Mouse (Mus musculus) hindbrain, embryonic 16.5 days (tissue): ENCODE results near the gene Nckap5. TPM values are rescaled to one million over a fixed set of nuclear protein-coding genes. Genes with fewer than 3 reads are reported as not detected.

Source experiments
- ATAC-seq: fragments of 200-750 bp; cut with Nextera tagmentation; 2 replicates; pipeline ENCODE4 v1.8.0; 2017; ENCODE audit warnings: moderate TSS enrichment, moderate library complexity
- H3K27ac ChIP-seq: fragments of 300-500 bp; sonication (generic); 2 replicates; pipeline ENCODE4 v1.5.1; 2014; ENCODE audit warnings: low read depth, mild to moderate bottlenecking, control low read depth, low read length, moderate library complexity
- H3K27me3 ChIP-seq: fragments of 300-500 bp; sonication (generic); replicated peaks from 2 replicates; pipeline ENCODE4 v1.6.1; 2014; ENCODE audit warnings: low read length; ENCODE audit not compliant: control insufficient read depth, insufficient read depth
- H3K36me3 ChIP-seq: fragments of 300-500 bp; sonication (generic); 2 replicates; pipeline ENCODE4 v1.6.1; 2014; ENCODE audit warnings: mild to moderate bottlenecking, low read length, moderate library complexity, mixed read lengths; ENCODE audit not compliant: control insufficient read depth, insufficient read depth
- H3K4me1 ChIP-seq: fragments of 300-500 bp; sonication (generic); 2 replicates; pipeline ENCODE4 v1.6.1; 2014; ENCODE audit warnings: low read depth, low read length; ENCODE audit not compliant: control insufficient read depth, insufficient read depth
- H3K4me2 ChIP-seq: fragments of 300-500 bp; sonication (generic); 2 replicates; pipeline ENCODE4 v1.6.1; 2014; ENCODE audit warnings: mild to moderate bottlenecking, low read length, control low read depth, moderate library complexity
- H3K4me3 ChIP-seq: fragments of 300-500 bp; sonication (generic); 2 replicates; pipeline ENCODE4 v1.5.1; 2014; ENCODE audit warnings: mild to moderate bottlenecking, low read length, control low read depth, moderate library complexity
- H3K9ac ChIP-seq: fragments of 300-500 bp; sonication (generic); 2 replicates; pipeline ENCODE4 v1.6.1; 2014; ENCODE audit warnings: low read depth, mild to moderate bottlenecking, control low read depth, low read length, moderate library complexity
- H3K9me3 ChIP-seq: fragments of 300-500 bp; sonication (generic); 2 replicates; pipeline ENCODE4 v1.6.1; 2014; ENCODE audit warnings: mild to moderate bottlenecking, low read length, moderate library complexity; ENCODE audit not compliant: control insufficient read depth
- WGBS: fragments of 180-500 bp; shearing (Covaris S2); extraction: QIAGEN DNeasy Blood & Tissue Kit; methylation state at CpG from one replicate; pipeline ENCODE4 v1.1.7; 2014; 5-methylcytosine and 5-hydroxymethylcytosine counted together
- polyA plus RNA-seq: library from polyadenylated mRNA; unstranded; fragments of >200 nt; fragmentation: Nextera tagmentation; extraction: Ambion mirVana; gene quantifications from 2 replicates; pipeline ENCODE4 v1.2.1, GENCODE M21; 2015

Nckap5 gene
- polyA plus RNA-seq, 1 experiment from 2014 or later, result 13.9 TPM

- H3K4me2 ChIP-seq, result no peak overlapping the region
- ATAC-seq, result peak; percentile 73
- no peaks in the 10 kb centered on the region for H3K27me3 ChIP-seq
- H3K4me3 ChIP-seq, result no peak overlapping the region
- H3K36me3 ChIP-seq, result no peaks in the 10 kb centered on the region
- H3K9ac ChIP-seq, result no peak overlapping the region
- no peaks in the 10 kb centered on the region for H3K4me1 ChIP-seq
- WGBS, result 68% methylated on average over 2 of the region's 2 CpGs
- H3K27ac ChIP-seq, result no peak overlapping the region
- H3K9me3 ChIP-seq, result no peaks in the 10 kb centered on the region
Measured at GRCm38 (mm10) chr1:126502741-126503140, 327.9 kb downstream of the Nckap5 start.

GRCm38 (mm10) chr1:126496722-126497121 is 333.9 kb downstream of the Nckap5 start:
- H3K4me3 ChIP-seq, result no peak overlapping the region
- WGBS, result 84% methylated on average over 7 of the region's 7 CpGs
- no peak overlapping the region for H3K27ac ChIP-seq
- H3K9me3 ChIP-seq, result no peaks in the 10 kb centered on the region
- no peaks in the 10 kb centered on the region for H3K36me3 ChIP-seq
- peaks cover 4% of the 10 kb centered on the region for H3K4me1 ChIP-seq
- no peak overlapping the region for H3K9ac ChIP-seq
- H3K4me2 ChIP-seq, result no peak overlapping the region
- no peaks in the 10 kb centered on the region for H3K27me3 ChIP-seq
- no peak for ATAC-seq

- Histone ChIP-seq H3K4me1 (peaks cover 23% of the 10 kb centered on the region), H3K4me2 (peak overlapping the region; percentile 73), H3K27ac (peak overlapping the region; percentile 44), H3K9me3 (no peaks in the 10 kb centered on the region), H3K27me3 (no peaks in the 10 kb centered on the region), H3K36me3 (no peaks in the 10 kb centered on the region), H3K4me3 (peak overlapping the region; percentile 53), H3K9ac (peak overlapping the region; percentile 73)
- peak; percentile 87 for ATAC-seq
- 6% methylated on average over 34 of the region's 35 CpGs for WGBS
Measured at GRCm38 (mm10) chr1:126492206-126493071, 338.2 kb downstream of the Nckap5 start.

GRCm38 (mm10) chr1:126491412-126491811 is 339.2 kb downstream of the Nckap5 start:
- no peaks in the 10 kb centered on the region for H3K27me3 ChIP-seq
- no peaks in the 10 kb centered on the region for H3K9me3 ChIP-seq
- peak overlapping the region; percentile 73 for H3K4me2 ChIP-seq
- peak overlapping the region; percentile 38; the same call in 1 of the 2 replicates for H3K9ac ChIP-seq
- WGBS, result 67% methylated on average over 5 of the region's 5 CpGs
- peak; percentile 55 for ATAC-seq
- no peak overlapping the region for H3K27ac ChIP-seq
- peak overlapping the region; percentile 53 for H3K4me3 ChIP-seq
- no peaks in the 10 kb centered on the region for H3K36me3 ChIP-seq
- peaks cover 23% of the 10 kb centered on the region for H3K4me1 ChIP-seq

GRCm38 (mm10) chr1:126490256-126490655 is 340.3 kb downstream of the Nckap5 start:
- Histone ChIP-seq H3K9me3 (no peaks in the 10 kb centered on the region), H3K27ac (no peak overlapping the region), H3K4me1 (peaks cover 23% of the 10 kb centered on the region), H3K27me3 (no peaks in the 10 kb centered on the region), H3K36me3 (no peaks in the 10 kb centered on the region), H3K4me3 (no peak overlapping the region), H3K9ac (no peak overlapping the region), H3K4me2 (peak overlapping the region; percentile 32)
- ATAC-seq, result no peak
- WGBS, result 39% methylated on average over 6 of the region's 6 CpGs

GRCm38 (mm10) chr1:126484664-126485087 is 345.9 kb downstream of the Nckap5 start:
- Histone ChIP-seq H3K27ac (no peak overlapping the region), H3K27me3 (no peaks in the 10 kb centered on the region), H3K36me3 (no peaks in the 10 kb centered on the region), H3K9ac (no peak overlapping the region), H3K9me3 (no peaks in the 10 kb centered on the region), H3K4me1 (peaks cover 3% of the 10 kb centered on the region; the same call in 1 of the 2 replicates), H3K4me2 (no peak overlapping the region), H3K4me3 (no peak overlapping the region)
- WGBS, result 71% methylated on average over 6 of the region's 6 CpGs
- peak; percentile 84 for ATAC-seq

- ATAC-seq, result no peak
- Histone ChIP-seq H3K27me3 (no peaks in the 10 kb centered on the region), H3K27ac (no peak overlapping the region), H3K4me2 (no peak overlapping the region), H3K4me1 (peaks cover 2% of the 10 kb centered on the region; the same call in 1 of the 2 replicates), H3K9ac (no peak overlapping the region), H3K9me3 (no peaks in the 10 kb centered on the region), H3K36me3 (no peaks in the 10 kb centered on the region), H3K4me3 (no peak overlapping the region)
- WGBS, result 93% methylated on average over 3 of the region's 3 CpGs
Measured at GRCm38 (mm10) chr1:126483665-126484064, 346.9 kb downstream of the Nckap5 start.

- H3K4me3 ChIP-seq, result no peak overlapping the region
- no peak overlapping the region for H3K27ac ChIP-seq
- H3K27me3 ChIP-seq, result no peaks in the 10 kb centered on the region
- H3K36me3 ChIP-seq, result no peaks in the 10 kb centered on the region
- no peak overlapping the region for H3K9ac ChIP-seq
- peaks cover 2% of the 10 kb centered on the region; the same call in 1 of the 2 replicates for H3K4me1 ChIP-seq
- 82% methylated on average over 7 of the region's 7 CpGs for WGBS
- no peak overlapping the region for H3K4me2 ChIP-seq
- no peak for ATAC-seq
- no peaks in the 10 kb centered on the region for H3K9me3 ChIP-seq
Measured at GRCm38 (mm10) chr1:126481459-126482228, 349.0 kb downstream of the Nckap5 start.

GRCm38 (mm10) chr1:126473044-126473443 is 357.6 kb downstream of the Nckap5 start:
- H3K4me1 ChIP-seq, result peaks cover 5% of the 10 kb centered on the region
- no peak overlapping the region for H3K9ac ChIP-seq
- H3K27ac ChIP-seq, result no peak overlapping the region
- H3K9me3 ChIP-seq, result no peaks in the 10 kb centered on the region
- no peaks in the 10 kb centered on the region for H3K36me3 ChIP-seq
- H3K27me3 ChIP-seq, result no peaks in the 10 kb centered on the region
- H3K4me2 ChIP-seq, result no peak overlapping the region
- no peak for ATAC-seq
- H3K4me3 ChIP-seq, result no peak overlapping the region
- WGBS, result 82% methylated on average over 5 of the region's 5 CpGs
